Mouse (Mus musculus) adrenal gland, postnatal 25 days (tissue): ENCODE data around the gene Fgfr2. TPM values are rescaled to one million over a fixed set of nuclear protein-coding genes. Genes with fewer than 3 reads are reported as not detected.
A peak's percentile ranks its signal among the peaks of the same experiment; 100 is the strongest.

Source experiments
- DNase-seq: peaks from one replicate; pipeline ENCODE4 v3.0.0; 2021; ENCODE audit warnings: mixed read lengths
- total RNA-seq: library from RNA; stranded (reverse); gene quantifications from 2 replicates; pipeline ENCODE4 v1.2.3, GENCODE M21; 2021

The Fgfr2 gene
- total RNA-seq, 1 experiment from 2014 or later: 186 TPM

DNA sequence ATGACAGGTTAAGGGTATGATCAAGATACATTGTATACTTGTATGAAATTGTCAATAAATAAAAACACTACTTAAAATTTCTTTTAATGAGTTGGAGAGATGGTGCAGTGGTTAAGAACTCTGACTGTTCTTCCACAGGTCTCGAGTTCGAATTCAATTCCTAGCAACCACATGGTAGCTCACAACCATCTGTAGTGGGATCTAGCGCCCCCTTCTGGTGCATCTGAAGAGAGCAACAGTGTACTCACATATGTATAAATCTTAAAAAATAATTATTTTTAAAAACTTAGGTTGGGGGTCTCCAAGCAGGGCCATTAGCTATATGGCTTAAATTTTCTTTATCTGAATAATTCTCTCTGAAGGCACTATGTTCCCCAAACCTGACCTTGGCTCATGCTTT, 2192.7 kb downstream of the Fgfr2 start:
- no peak for DNase-seq

DNA sequence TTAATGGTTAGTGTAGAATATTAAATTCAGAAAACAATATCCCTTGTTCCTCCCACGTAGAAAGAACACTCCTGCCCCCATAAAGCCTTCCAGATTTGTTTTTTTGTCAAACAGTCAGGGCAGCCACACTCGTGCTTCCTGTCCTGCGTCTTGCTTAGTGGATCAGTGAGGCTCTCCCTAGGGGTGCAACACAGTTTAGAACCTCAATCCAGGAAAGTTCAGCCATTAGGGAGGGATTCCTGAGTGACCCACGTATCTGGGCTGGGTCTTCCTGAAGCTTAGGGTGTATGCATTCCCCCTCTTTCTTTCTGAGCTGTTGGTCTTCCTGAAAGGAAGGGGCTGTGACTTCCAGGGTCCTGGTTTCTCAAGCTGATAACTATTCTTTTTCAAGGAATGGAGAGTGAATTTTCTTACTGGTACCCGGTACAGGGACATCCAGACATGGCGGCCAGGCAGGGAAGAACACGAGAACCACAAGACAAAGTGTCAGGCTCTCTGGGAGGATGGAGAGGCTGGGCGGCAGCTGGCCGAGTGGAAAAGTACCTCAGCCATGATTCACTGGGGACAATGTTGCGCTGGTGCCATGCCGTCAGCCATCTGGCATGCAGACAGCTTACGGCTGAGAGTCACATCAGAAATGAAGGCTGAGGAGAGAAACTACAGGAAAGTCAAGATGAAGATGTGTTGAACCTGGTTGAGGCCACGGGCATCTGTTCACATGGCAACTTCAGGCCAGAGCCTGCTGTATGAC, 2200.0 kb downstream of the Fgfr2 start:
- DNase-seq: peak; percentile 71

DNA sequence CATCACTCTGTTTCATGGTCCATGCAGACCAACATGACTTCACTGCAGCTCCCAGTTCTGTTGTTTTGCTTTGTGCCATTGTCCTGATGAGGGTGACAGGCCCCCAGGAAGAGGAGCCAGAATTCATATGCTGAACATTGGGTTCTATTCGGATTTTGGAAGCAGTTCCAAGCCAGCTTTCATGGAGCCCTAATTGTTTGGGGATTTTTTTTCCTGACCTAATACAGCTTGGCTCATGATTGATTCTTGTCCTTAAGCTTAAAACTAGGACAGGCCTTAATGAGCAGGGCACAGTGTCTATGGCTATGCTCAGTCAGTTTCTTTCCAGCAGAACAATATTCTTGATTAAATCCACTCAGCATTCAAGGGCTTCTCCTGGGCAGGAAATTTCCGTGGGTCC, 2204.9 kb downstream of the Fgfr2 start:
- DNase-seq: no peak

DNA sequence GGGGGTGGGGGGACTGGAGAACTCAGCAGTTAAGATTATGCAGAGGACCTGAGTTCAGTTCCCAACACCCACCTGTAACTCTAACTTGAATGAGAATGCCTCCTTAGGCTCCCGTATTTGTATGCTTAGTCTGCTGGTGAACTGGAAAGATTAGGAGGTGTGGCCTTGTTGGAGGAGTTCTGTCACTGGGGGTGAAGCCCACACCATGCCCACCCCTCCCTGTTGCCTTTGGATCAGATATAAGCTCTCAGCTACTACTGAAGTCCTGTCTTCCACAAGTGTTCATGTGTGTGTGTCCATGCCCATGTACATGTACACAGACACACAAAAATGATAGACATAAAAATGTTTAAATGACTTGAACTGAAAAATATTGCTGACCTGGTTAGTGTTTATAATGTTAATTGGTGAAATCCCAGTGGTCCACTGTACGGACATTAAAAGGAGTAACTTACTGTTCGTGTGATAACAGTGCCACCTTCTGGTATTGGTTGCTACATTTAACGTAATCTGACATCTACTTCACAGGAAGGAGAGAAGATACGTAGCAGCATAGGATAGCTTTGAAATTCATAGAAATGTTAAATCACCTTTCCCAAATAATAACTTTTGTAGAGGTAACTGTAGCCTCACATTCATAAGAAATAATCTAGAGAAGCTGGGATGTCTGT, 2208.3 kb downstream of the Fgfr2 start:
- no peak for DNase-seq

DNA sequence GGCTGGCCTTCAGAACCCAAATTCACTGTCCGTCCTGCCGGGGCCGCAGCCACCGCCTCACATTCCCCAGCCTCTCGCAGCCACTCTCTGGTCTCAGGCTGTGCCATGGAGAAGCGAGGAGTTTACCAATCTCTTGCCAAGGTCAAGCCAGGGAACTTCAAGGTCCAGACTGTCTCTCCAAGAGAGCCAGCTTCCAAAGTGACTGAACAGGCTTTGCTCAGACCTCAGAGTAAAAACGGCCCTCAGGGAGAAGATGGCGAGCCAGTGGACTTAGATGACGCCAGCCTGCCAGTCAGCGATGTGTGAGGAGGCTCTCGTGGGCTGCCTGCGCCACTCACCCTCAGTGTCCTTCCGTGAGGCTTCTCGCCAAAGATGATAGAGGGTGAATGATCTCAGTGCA, 2212.3 kb downstream of the Fgfr2 start:
- DNase-seq: peak; percentile 55

DNA sequence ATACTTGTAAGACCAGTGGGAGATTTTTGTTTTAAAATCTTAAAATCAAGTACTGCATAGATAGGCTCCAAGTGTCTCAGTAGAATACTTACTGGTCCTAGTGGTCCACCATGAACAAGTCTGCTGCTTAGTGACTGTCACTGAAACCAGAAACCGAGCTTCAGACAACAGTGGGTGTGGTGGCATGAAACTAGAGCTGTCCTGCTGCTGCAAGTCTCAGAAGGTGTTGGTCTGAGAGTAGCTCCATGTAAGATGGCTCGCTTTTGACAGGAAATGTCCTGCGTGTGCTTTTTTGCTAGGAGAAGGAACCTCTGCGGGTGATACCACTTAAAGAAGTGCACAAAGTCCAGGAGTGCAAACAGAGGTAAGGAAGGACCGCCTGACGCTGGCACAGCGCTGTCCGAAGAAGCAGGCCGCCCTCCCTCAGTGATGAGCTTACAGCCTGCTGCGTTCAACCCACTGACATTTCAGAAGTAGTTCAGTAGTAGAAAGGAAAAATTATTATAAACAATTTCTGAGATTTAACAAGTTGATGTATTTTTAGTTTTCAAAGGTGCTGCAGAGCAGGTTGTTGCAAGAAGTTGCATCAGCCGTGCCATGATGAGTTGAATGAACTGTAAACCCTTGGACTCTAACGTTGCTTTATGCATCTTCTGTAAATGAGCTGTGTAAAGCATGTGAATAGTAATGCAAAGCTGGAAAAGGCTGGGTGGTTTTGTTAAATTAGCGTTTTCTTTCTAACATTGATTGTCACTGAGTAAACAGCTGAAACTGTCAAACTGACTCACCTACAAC, 2218.4 kb downstream of the Fgfr2 start:
- no peak for DNase-seq

DNA sequence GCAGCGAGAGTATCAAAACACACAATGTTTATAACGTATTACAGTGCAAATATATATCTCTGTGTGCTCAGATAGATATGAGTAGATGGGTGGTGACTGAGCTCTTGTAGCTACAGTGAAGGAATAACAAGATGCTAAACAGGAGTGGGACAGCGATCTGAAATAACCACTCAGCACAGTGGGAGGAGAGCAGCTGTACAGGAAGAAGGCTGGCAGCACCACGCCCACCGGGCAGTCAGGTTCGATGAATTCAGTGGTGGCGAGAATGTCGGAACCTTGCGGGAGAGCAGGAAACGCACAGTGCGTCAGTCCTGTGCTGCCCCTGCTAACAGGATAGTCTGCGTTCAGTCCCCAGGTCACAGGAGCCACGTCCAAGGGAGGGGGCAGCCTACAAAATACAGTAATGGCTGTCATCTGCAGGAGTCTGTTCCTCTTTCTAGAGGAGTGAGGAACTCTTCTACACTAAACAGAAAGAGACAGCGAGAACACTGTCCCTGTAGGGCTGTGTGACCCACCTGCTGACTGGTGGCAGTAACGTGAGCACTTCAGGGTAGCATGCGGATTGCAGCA, 2219.6 kb downstream of the Fgfr2 start:
- no peak for DNase-seq

DNA sequence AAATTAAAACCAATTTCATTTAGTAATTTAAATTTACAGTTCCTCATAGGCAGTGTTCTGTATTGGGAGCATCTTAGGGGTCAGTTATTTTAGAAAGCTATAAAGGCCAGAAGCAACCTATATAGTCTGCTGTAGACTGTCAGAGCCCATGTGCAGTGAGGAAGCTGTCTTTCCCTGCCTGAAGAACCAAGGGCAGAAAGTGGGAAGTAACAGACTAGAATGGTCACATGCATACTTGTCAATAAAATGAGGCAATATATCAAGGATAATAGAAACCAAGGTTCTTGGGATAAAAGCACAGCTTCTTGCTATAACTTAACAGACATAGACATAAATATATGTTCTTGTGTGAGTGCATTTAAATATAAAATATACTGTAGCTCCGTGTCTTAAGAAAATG, 2220.2 kb downstream of the Fgfr2 start:
- DNase-seq: no peak

DNA sequence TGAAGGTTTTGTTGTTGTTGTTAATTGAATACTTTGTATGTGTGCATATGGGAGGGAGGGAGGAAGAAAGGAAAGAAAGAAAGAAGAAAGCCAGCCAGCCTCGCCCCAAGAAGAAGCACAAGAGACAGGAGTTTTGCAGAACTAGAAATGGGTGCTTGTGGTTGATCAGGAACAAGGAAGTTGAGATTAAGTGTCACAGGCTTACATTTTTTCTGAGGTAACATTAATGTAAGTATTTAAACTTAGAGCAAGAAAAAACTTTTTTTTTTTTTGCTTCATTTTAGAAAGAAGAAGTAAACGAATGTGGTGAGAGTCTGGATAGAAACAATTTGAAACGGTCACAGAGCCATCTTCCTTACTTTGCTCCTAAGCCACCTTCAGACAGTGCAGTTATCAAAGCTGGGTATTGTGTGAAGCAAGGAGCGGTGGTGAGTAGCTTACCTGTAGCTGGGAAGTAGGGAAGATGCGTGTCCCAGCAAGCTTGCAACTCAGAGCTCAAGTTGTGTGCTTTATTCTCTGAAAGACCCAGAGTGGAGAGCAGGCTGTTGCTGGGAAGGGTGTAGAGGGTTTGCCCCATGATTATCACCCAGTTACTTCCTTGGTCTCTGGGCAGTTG, 2222.8 kb downstream of the Fgfr2 start:
- DNase-seq: no peak

DNA sequence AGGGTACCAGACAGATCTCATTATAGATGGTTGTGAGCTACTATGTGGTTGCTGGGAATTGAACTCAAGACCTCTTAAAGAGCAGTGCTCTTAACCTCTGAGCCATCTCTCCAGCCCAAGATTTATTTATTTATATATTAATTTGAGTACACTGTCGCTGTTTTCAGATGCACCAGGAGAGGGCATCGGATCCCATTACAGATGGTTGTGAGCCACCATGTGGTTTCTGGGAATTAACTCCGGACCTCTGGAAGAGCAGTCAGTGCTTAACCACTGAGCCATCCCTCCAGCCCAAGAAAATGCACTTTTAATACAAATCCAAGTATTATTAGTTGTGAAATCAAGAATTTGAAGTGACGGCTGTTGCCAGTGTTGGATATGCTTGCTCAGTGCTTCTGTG, 2224.8 kb downstream of the Fgfr2 start:
- DNase-seq: no peak

DNA sequence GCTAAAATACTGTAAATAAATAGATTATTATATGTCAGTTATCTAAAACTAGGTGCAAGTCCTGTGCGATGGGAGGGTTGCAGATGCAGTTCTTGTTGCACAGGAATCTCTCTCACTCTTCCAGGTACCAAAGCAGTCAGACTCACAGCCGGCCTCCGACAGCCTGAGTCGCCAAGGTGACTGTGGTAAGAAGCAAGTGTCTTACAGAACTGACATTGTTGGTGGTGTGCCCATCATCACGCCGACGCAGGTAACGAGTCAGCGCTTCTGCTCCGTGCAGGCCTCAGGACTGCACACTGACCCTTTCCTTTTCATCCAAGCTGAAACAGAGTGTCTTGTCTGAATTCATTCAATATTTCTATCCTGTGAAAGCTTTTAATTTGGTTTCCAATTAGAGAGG, 2225.9 kb downstream of the Fgfr2 start:
- no peak for DNase-seq

DNA sequence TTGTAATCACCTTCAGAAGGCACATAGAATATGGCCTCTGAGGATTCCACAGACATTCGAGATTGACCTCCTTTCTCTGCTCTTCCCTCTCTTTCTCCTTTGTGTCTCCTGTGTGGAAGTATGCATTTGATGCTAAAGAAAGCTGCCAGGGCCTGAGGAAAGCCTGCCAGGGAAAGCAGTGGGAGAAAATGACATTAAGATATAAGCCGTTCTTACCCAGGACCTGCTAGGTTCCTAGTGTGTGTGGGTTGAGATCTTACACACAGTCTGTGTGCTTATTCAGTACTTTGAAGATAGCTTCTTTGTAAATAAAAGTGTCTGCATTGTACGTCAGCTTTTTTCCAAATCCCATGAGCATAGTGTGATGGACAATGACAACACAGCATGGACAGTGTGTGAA, 2227.1 kb downstream of the Fgfr2 start:
- DNase-seq: no peak

DNA sequence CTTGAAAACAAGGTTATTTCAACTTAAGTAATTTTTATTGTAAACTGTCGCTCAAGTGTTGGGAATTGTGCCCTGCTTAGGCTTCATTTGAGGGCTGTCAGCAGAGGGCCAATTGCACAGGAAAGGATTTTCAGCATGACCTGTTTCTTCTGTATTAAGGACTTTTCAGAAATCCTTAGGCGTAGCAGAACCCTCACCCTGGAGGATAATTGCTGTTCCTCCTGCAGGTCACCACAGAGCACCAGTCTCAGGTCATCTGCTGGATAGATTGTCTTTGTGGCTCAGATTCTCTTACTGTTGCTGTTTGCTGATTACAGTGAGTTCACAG, 2227.6 kb downstream of the Fgfr2 start:
- DNase-seq: no peak

DNA sequence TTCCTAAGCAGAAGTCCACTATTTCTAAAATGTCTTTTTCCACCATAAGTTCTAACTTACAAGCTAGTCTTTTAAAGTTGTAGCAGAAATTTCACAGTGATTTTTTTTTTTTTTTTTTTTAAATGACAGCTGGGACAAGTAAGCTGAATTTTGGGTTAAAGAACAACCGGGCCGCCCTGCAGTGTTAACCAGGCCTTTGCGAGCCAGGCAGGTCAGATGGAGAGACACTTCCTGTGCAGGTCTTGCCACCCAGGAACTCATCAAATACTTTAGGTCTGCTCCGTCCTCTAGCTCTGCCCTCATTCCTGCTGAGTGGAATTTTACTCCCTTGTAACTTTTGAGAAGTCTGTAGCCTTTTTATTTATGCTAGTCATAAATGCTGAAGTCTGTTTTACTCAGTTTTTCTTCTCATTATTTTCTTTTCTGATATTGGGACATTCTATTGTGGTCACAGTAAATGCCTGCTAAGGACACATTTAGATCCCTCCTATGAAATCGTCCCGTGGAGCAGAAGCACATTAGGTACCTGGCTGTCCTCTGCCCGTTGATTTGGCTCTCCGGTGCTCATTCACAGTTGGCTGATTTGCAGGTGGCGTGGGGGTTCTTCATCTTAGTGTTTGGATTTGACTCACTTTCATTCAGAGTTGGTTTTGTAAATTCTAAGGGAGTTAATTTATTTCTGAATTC, 2228.1 kb downstream of the Fgfr2 start:
- no peak for DNase-seq

DNA sequence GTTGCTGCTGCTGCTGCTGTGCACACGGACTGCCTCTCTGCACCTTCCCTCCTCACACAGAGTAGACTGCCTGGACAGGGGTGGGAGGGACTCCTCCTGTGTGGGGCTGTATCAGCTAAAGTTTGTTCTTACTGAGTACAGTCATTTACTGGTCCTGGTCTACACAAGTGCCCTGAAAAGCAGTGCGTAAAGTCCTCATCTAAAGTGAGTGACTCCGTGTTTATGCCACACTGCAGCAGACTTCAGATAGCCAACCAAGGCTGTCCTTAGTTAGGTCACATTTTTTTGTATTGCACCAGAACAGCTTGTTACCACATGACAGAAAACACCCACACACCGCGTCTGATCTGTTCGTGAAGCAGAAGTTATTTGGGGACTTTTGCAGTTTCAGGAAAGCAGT, 2230.2 kb downstream of the Fgfr2 start:
- no peak for DNase-seq

DNA sequence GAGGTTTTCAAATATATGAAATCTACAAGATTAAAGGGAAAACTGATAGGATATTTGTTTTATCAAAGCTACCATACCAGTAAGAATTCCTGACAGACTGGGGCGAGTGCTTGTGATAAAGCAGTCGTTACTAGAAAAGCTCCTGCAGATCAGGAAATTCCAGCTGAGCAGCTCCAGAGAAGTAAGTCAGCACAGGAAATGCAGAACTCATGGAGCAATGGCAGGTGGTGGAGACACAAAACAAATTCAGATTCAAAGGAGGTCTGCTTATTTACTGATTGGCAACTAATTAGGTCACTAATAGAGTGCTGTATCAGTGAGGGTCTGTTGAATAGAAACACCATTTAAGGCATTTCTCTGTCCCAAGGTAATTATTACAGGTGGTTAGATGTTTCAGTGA, 2232.3 kb downstream of the Fgfr2 start:
- DNase-seq: no peak

DNA sequence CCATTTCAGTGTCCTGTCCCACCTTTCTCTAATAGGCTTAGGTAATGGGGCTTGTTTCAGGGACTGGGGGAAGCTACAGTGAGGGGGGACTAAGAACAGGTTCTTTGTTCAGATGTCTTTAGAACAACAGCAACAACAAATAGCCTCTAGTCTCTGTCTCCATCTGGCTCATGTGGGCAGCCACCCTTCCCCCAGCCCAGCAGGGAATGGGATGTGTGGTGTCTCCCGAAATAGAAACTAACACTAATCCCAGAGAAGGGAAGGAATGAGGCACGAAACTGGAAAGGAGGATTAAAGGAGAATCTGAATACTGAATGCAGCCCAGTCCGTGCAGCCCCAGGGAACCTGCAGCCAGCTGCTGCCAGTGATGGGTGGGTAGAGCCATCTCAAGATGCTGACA, 2235.2 kb downstream of the Fgfr2 start:
- DNase-seq: no peak

DNA sequence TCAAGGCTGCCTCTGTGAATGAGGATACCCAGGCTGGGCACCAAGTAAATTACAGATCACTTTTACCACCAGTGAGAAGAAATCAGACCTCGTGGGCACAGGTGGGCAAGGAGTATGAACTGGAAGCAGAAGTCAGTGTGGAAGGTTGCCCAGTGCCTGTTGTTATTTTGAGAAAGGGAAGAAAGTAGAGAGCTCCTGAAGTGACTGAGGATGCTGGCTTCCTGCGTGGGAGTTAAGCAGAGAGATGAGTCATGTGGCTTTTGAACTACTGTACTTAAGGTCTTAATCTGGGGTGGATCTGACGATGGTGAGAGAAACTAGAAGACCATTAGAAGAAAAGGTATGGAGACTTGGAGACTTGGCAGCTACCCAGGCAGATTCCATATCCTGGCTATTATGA, 2236.9 kb downstream of the Fgfr2 start:
- DNase-seq: no peak

DNA sequence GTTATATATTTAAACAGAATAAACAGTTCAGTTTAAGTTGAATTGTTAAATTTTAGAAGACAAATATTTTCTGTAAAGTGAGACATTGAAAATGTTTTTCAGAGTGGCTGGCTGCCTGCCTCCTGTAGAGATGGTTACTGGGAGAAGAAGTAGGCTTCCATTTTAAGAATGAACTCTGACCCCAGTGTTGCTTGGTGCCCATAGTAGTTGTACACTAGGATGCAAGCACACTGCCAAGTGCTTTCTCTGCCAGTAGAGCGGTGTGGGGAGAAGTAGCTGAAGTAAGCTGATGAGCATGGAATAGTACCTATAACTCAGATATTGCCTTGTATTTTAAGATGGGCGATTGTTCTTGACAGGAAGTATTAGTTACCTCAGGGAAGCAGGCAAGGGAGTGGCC, 2239.0 kb downstream of the Fgfr2 start:
- no peak for DNase-seq

DNA sequence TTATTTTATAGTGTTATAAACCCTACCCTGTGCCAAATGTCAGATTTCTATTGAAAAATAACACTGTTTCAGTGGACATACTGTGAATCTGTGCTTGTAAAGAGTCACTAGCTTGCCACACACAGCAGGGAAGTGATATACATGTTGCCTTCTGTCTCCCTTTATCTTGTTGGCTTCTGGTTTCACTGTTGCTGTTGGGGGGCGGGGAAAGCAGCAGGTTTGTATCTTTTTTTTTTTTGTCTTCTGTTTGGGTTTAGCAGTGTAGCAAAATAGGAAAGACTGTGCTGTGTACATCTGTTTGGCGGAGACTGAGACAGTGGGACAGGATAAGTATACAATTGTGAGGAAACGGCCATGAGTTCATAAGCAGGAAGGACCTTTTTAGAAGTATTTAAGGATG, 2255.9 kb downstream of the Fgfr2 start:
- DNase-seq: no peak

DNA sequence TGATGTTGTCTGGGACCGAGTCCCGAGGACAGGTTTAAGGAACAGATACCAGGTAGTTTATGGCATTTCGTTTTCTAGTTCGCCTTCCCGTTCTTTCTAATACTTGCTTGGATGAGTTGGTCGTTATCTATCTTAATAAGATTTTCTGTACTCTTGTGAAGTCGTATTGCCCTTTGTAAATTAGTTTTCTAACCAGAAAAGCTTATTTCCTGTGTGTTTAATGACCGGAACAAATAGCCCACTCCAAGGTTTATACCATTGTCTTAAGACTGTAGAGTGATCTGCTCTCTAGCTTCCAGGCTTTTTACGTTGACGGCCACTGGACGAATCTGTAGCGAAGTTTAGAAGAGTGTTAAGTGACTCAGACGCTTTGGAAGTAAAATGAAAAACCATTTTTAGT, 2256.5 kb downstream of the Fgfr2 start:
- no peak for DNase-seq
